Mouse (Mus musculus): ENCODE results near the gene Klhl22.

GRCm38 (mm10) chr16:17833681-17834399, 74.4 kb downstream of the Klhl22 start:
- TF ChIP-seq CTCF (conservative IDR thresholded peaks at IDR 0.05; ENCODE audit: insufficient read depth, insufficient read length, low read depth, low read length): no peak
- TF ChIP-seq POLR2A (IDR thresholded peaks at IDR 0.05; ENCODE audit: low read depth, low read length): no peak
